Mouse (Mus musculus) stomach, postnatal 0 days (tissue): ENCODE measurements around the gene Vmn1r19.
"Not testable (repeated sequence)": the region's sequence is repeated elsewhere in the genome, so short reads cannot be mapped to it uniquely, and the experiment has no call there.

Experiments used
- CTCF ChIP-seq: IDR thresholded peaks from 2 replicates; pipeline ENCODE4 v1.5.1; 2016; ENCODE audit warnings: antibody characterized with exemption, low read depth, mild to moderate bottlenecking, moderate library complexity
- EP300 ChIP-seq: optimal IDR thresholded peaks from 2 replicates; pipeline ENCODE3; 2016; ENCODE audit warnings: antibody characterized with exemption

DNA sequence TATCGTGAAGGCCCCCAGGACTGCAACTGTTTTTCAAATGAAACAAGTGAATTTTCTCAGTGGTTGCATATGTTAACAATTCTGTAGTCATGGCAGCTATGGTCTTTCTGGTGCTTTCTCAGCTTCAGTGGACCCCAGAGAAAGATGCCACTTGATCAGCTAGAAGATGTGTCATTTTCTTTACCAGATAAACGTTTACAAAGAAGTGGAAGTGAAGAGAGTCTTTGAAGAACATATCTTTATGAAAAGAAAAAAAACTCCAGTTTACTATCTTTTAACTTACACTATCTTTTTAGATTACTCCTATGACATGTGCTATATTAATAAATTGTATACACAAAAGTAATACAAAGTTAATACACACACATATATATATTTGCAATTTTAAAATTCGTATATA is at the start of gene Vmn1r19:
- not testable (repeated sequence) for TF ChIP-seq CTCF, EP300
